Comparison of ENCODE assay signal across 22 mouse cellular contexts in genomic region chr4:100714240-100714639, GRCm38 (mm10).
DNase-seq lines count a peak whose midpoint lies in the region; ATAC-seq and TF ChIP-seq lines count a peak whose summit lies in the region.
"Had no signal": no experiment of that assay in that cellular context is flagged by ENCODE, and none has a peak within 500 bp of the region (broad histone marks: within the 10 kb centered on the region; RNA-seq: fewer than 3 reads in every experiment).

No protein-coding gene starts in this region.

- no peaks in the 10 kb centered on the region for H3K4me1 ChIP-seq in liver, adult 2 months (ENCODE audit: control insufficient read depth, insufficient read depth, low read length)
- no peaks in the 10 kb centered on the region for H3K4me1 ChIP-seq in lung, embryonic 15.5 days
- no peaks in the 10 kb centered on the region for H3K4me1 ChIP-seq in lung, postnatal 0 days (ENCODE audit: insufficient read depth, low read depth, low read length)
- H3K4me1 ChIP-seq: embryonic facial prominence, embryonic 15.5 days; forebrain, embryonic 12.5 days had no signal

- DNase-seq in liver, adult 2 months (ENCODE audit: extremely low read depth, low read depth, low spot score): peak; percentile 8
- no peak for DNase-seq in liver
- DNase-seq in lung, postnatal 10 days: no peak
- peak; percentile 46 for DNase-seq in lung, postnatal 0 days (ENCODE audit: low spot score)
- no peak for DNase-seq in lung, postnatal 14 days
- DNase-seq: adrenal gland, adult 2 months; adrenal gland, postnatal 10 days; adrenal gland, postnatal 25 days; cerebellum, adult 11 months; cerebellum, adult 18-20 months; cerebellum, adult 8-10 months; cerebellum, adult 9-11 months; cerebellum, postnatal 14 days; cerebellum, postnatal 36 days; embryo, embryonic 11 days had no signal

- H3K27me3 ChIP-seq in liver, adult 2 months (ENCODE audit: control insufficient read depth, insufficient read depth, low read length): no peaks in the 10 kb centered on the region
- no peaks in the 10 kb centered on the region for H3K27me3 ChIP-seq in lung, embryonic 15.5 days
- H3K27me3 ChIP-seq in lung, postnatal 0 days (replicated peaks; ENCODE audit: insufficient read depth, low read length): no peaks in the 10 kb centered on the region
- H3K27me3 ChIP-seq: embryonic facial prominence, embryonic 13.5 days; embryonic facial prominence, embryonic 15.5 days; forebrain, embryonic 12.5 days had no signal

- no peak overlapping the region for H3K4me3 ChIP-seq in liver, adult 2 months (ENCODE audit: insufficient read depth, low read depth, low read length)
- H3K4me3 ChIP-seq in lung, embryonic 15.5 days: no peak overlapping the region
- no peak overlapping the region for H3K4me3 ChIP-seq in lung, postnatal 0 days (ENCODE audit: low read depth, low read length)
- H3K4me3 ChIP-seq: embryonic facial prominence, embryonic 13.5 days; embryonic facial prominence, embryonic 15.5 days; erythroblast, embryonic 14.5 days; forebrain, embryonic 10.5 days; forebrain, embryonic 12.5 days had no signal

- no peak overlapping the region for H3K4me2 ChIP-seq in lung, embryonic 15.5 days
- H3K4me2 ChIP-seq in lung, postnatal 0 days (replicated peaks; ENCODE audit: low read depth, low read length): no peak overlapping the region
- H3K4me2 ChIP-seq: embryonic facial prominence, embryonic 13.5 days; embryonic facial prominence, embryonic 15.5 days; forebrain, embryonic 12.5 days had no signal

- ATAC-seq in lung, embryonic 15.5 days (ENCODE audit: borderline replicate concordance, extremely low read depth, low FRiP score, low TSS enrichment): peak; percentile 67; the same call in 1 of the 2 replicates
- peak; percentile 46 for ATAC-seq in lung, postnatal 0 days
- ATAC-seq: forebrain, embryonic 14.5 days had no signal

- TF ChIP-seq CTCF in liver, adult 2 months (IDR thresholded peaks at IDR 0.05; ENCODE audit: low read depth, low read length): no peak
- TF ChIP-seq CTCF in lung, postnatal 0 days (IDR thresholded peaks at IDR 0.05): no peak

- no peaks in the 10 kb centered on the region for H3K36me3 ChIP-seq in liver, adult 2 months (ENCODE audit: control insufficient read depth, insufficient read depth, low read length)
- H3K36me3 ChIP-seq in lung, embryonic 15.5 days: no peaks in the 10 kb centered on the region
- no peaks in the 10 kb centered on the region for H3K36me3 ChIP-seq in lung, postnatal 0 days (ENCODE audit: insufficient read depth, low read length)
- H3K36me3 ChIP-seq: embryonic facial prominence, embryonic 13.5 days; embryonic facial prominence, embryonic 15.5 days; forebrain, embryonic 10.5 days; forebrain, embryonic 12.5 days had no signal

- no peak for TF ChIP-seq POLR2A in liver, adult 2 months (IDR thresholded peaks at IDR 0.05; ENCODE audit: extremely low read depth, insufficient read depth, low read length)

- H3K79me2 ChIP-seq in liver, adult 2 months (ENCODE audit: control insufficient read depth, insufficient read depth, low read length): no peaks in the 10 kb centered on the region

- H3K9me3 ChIP-seq in lung, embryonic 15.5 days: no peaks in the 10 kb centered on the region
- H3K9me3 ChIP-seq in lung, postnatal 0 days (ENCODE audit: low read length): no peaks in the 10 kb centered on the region
- H3K9me3 ChIP-seq: embryonic facial prominence, embryonic 13.5 days; embryonic facial prominence, embryonic 15.5 days; forebrain, embryonic 12.5 days had no signal

- H3K27ac ChIP-seq in liver, adult 2 months (replicated peaks; ENCODE audit: insufficient read depth, low read depth, low read length): no peak overlapping the region
- 0 out of 2 replicates have a peak overlapping the region, but pooled peaks have one; percentile 47 for H3K27ac ChIP-seq in lung, embryonic 15.5 days
- H3K27ac ChIP-seq in lung, postnatal 0 days (ENCODE audit: low read length): no peak overlapping the region
- H3K27ac ChIP-seq: embryonic facial prominence, embryonic 13.5 days; embryonic facial prominence, embryonic 15.5 days; forebrain, embryonic 10.5 days; forebrain, embryonic 12.5 days had no signal

- no peak for TF ChIP-seq EP300 in lung, postnatal 0 days (IDR thresholded peaks at IDR 0.05)

- no peak overlapping the region for H3K9ac ChIP-seq in liver, adult 2 months (ENCODE audit: low read depth, low read length)
- no peak overlapping the region for H3K9ac ChIP-seq in lung, embryonic 15.5 days
- no peak overlapping the region for H3K9ac ChIP-seq in lung, postnatal 0 days (replicated peaks; ENCODE audit: low read depth)
- H3K9ac ChIP-seq: embryonic facial prominence, embryonic 13.5 days; embryonic facial prominence, embryonic 15.5 days; forebrain, embryonic 12.5 days had no signal

Comparison
In these comparisons a context has a peak if more than half of its experiments do, and no peak if none do; other contexts are left out.
1. DNase-seq: peak in liver, adult 2 months (single experiment) and lung, postnatal 0 days (single experiment); none in liver (single experiment), lung, postnatal 10 days (single experiment) and lung, postnatal 14 days (single experiment).